Mouse (Mus musculus) forebrain, embryonic 11.5 days (tissue): Measurements from ENCODE around the gene Wwc2. TPM values are rescaled to one million over a fixed set of nuclear protein-coding genes. Genes with fewer than 3 reads are reported as not detected.

Source experiments
- ATAC-seq: fragments of 200-750 bp; cut with Nextera tagmentation; replicated peaks from 2 replicates; pipeline ENCODE4 v1.8.0; 2017; ENCODE audit warnings: moderate TSS enrichment; ENCODE audit not compliant: low FRiP score
- DNase-seq: peaks from one replicate; pipeline ENCODE4 v3.0.0-alpha.2; 2017; ENCODE audit warnings: low spot score
- H3K27ac ChIP-seq: fragments of 300-500 bp; sonication (generic); 2 replicates; pipeline ENCODE4 v1.5.1; 2014; ENCODE audit warnings: low read depth, low read length
- H3K27me3 ChIP-seq: fragments of 300-500 bp; sonication (generic); 2 replicates; pipeline ENCODE4 v1.6.1; 2014; ENCODE audit warnings: mild to moderate bottlenecking, low read length, mixed read lengths; ENCODE audit not compliant: control insufficient read depth, insufficient read depth
- H3K36me3 ChIP-seq: fragments of 300-500 bp; sonication (generic); 2 replicates; pipeline ENCODE4 v1.6.1; 2014; ENCODE audit warnings: mild to moderate bottlenecking, low read length, moderate library complexity, mixed read lengths; ENCODE audit not compliant: control insufficient read depth, insufficient read depth
- H3K4me1 ChIP-seq: fragments of 300-500 bp; sonication (generic); replicated peaks from 2 replicates; pipeline ENCODE4 v1.6.1; 2014; ENCODE audit warnings: low read length, mixed read lengths; ENCODE audit not compliant: control insufficient read depth, insufficient read depth
- H3K4me2 ChIP-seq: fragments of 300-500 bp; sonication (generic); 2 replicates; pipeline ENCODE4 v1.6.1; 2014; ENCODE audit warnings: low read depth, mild to moderate bottlenecking, low read length, moderate library complexity, mixed read lengths; ENCODE audit not compliant: severe bottlenecking
- H3K4me3 ChIP-seq: fragments of 300-500 bp; sonication (generic); 2 replicates; pipeline ENCODE4 v1.5.1; 2014; ENCODE audit warnings: low read depth, low read length
- H3K9ac ChIP-seq: fragments of 300-500 bp; sonication (generic); 2 replicates; pipeline ENCODE4 v1.6.1; 2014; ENCODE audit warnings: low read length
- H3K9me3 ChIP-seq: fragments of 300-500 bp; sonication (generic); 2 replicates; pipeline ENCODE4 v1.6.1; 2016; ENCODE audit warnings: low read length, mixed read lengths; ENCODE audit not compliant: control insufficient read depth
- WGBS: fragments of 180-500 bp; shearing (Covaris S2); extraction: QIAGEN DNeasy Blood & Tissue Kit; methylation state at CpG from one replicate; pipeline ENCODE4 v1.1.7; 2014; 5-methylcytosine and 5-hydroxymethylcytosine counted together
- polyA plus RNA-seq: library from polyadenylated mRNA; unstranded; fragments of >200 nt; fragmentation: Nextera tagmentation; extraction: Ambion mirVana; gene quantifications from 2 replicates; pipeline ENCODE4 v1.2.1, GENCODE M21; 2014

Wwc2 gene
- polyA plus RNA-seq, 1 experiment from 2014 or later, result 9.4 TPM

GRCm38 (mm10) chr8:47970576-47970975, 20.1 kb downstream of the Wwc2 start:
- DNase-seq, result no peak
- peaks cover 10% of the 10 kb centered on the region; the same call in 1 of the 2 replicates for H3K4me1 ChIP-seq
- H3K27me3 ChIP-seq, result no peaks in the 10 kb centered on the region
- H3K36me3 ChIP-seq, result no peaks in the 10 kb centered on the region
- no peak overlapping the region for H3K4me2 ChIP-seq
- no peak for ATAC-seq
- no peaks in the 10 kb centered on the region for H3K9me3 ChIP-seq
- H3K9ac ChIP-seq, result no peak overlapping the region
- no peak overlapping the region for H3K4me3 ChIP-seq
- no peak overlapping the region for H3K27ac ChIP-seq
- 85% methylated on average over 5 of the region's 5 CpGs for WGBS

GRCm38 (mm10) chr8:47967045-47967920, 23.4 kb downstream of the Wwc2 start:
- Histone ChIP-seq H3K9me3 (no peaks in the 10 kb centered on the region), H3K9ac (no peak overlapping the region), H3K4me1 (no peaks in the 10 kb centered on the region), H3K4me3 (no peak overlapping the region), H3K36me3 (no peaks in the 10 kb centered on the region), H3K27me3 (no peaks in the 10 kb centered on the region), H3K27ac (no peak overlapping the region), H3K4me2 (no peak overlapping the region)
- WGBS, result 73% methylated on average over 20 of the region's 20 CpGs
- ATAC-seq (no peak), DNase-seq (no peak)

- ATAC-seq, result no peak
- WGBS, result 70% methylated on average over 4 of the region's 4 CpGs
Observed at GRCm38 (mm10) chr8:47962484-47962883, 28.2 kb downstream of the Wwc2 start.

GRCm38 (mm10) chr8:47962005-47962404, 28.7 kb downstream of the Wwc2 start:
- Histone ChIP-seq H3K27ac (no peak overlapping the region), H3K9me3 (no peaks in the 10 kb centered on the region), H3K4me3 (no peak overlapping the region), H3K9ac (no peak overlapping the region), H3K27me3 (no peaks in the 10 kb centered on the region), H3K4me1 (no peaks in the 10 kb centered on the region), H3K4me2 (no peak overlapping the region), H3K36me3 (no peaks in the 10 kb centered on the region)
- WGBS, result 84% methylated on average over 6 of the region's 6 CpGs
- DNase-seq (no peak), ATAC-seq (no peak)

More at GRCm38 (mm10) chr8:47962484-47962883, 28.2 kb downstream of the Wwc2 start:
- Histone ChIP-seq H3K4me1 (no peaks in the 10 kb centered on the region), H3K9ac (no peak overlapping the region), H3K4me2 (no peak overlapping the region), H3K27ac (no peak overlapping the region), H3K4me3 (no peak overlapping the region), H3K27me3 (no peaks in the 10 kb centered on the region), H3K9me3 (no peaks in the 10 kb centered on the region), H3K36me3 (no peaks in the 10 kb centered on the region)
- DNase-seq, result no peak

GRCm38 (mm10) chr8:47957560-47957959, 33.2 kb downstream of the Wwc2 start:
- H3K27ac ChIP-seq, result no peak overlapping the region
- no peak for ATAC-seq
- DNase-seq, result no peak
- no peak overlapping the region for H3K4me2 ChIP-seq
- no peaks in the 10 kb centered on the region for H3K27me3 ChIP-seq
- no peaks in the 10 kb centered on the region for H3K4me1 ChIP-seq
- H3K9me3 ChIP-seq, result no peaks in the 10 kb centered on the region
- H3K9ac ChIP-seq, result no peak overlapping the region
- 94% methylated on average over 4 of the region's 4 CpGs for WGBS
- no peaks in the 10 kb centered on the region for H3K36me3 ChIP-seq
- H3K4me3 ChIP-seq, result no peak overlapping the region

- Histone ChIP-seq H3K9ac (no peak overlapping the region), H3K27me3 (no peaks in the 10 kb centered on the region), H3K4me2 (no peak overlapping the region), H3K4me1 (no peaks in the 10 kb centered on the region), H3K4me3 (no peak overlapping the region), H3K36me3 (no peaks in the 10 kb centered on the region), H3K27ac (no peak overlapping the region), H3K9me3 (no peaks in the 10 kb centered on the region)
- ATAC-seq (no peak), DNase-seq (no peak)
- 82% methylated on average over 7 of the region's 7 CpGs for WGBS
Observed at GRCm38 (mm10) chr8:47951380-47951932, 39.3 kb downstream of the Wwc2 start.

- Histone ChIP-seq H3K36me3 (no peaks in the 10 kb centered on the region), H3K4me3 (no peak overlapping the region), H3K27me3 (no peaks in the 10 kb centered on the region), H3K4me1 (no peaks in the 10 kb centered on the region), H3K9me3 (no peaks in the 10 kb centered on the region), H3K9ac (no peak overlapping the region), H3K27ac (no peak overlapping the region), H3K4me2 (no peak overlapping the region)
- no peak for DNase-seq
- WGBS, result 90% methylated on average over 4 of the region's 4 CpGs
- no peak for ATAC-seq
Observed at GRCm38 (mm10) chr8:47948836-47949235, 41.9 kb downstream of the Wwc2 start.

- DNase-seq, result no peak
- ATAC-seq, result no peak
- Histone ChIP-seq H3K9ac (no peak overlapping the region), H3K9me3 (no peaks in the 10 kb centered on the region), H3K4me1 (no peaks in the 10 kb centered on the region), H3K4me2 (no peak overlapping the region), H3K4me3 (no peak overlapping the region), H3K27ac (no peak overlapping the region), H3K27me3 (no peaks in the 10 kb centered on the region), H3K36me3 (no peaks in the 10 kb centered on the region)
- 74% methylated on average over 19 of the region's 19 CpGs for WGBS
Observed at GRCm38 (mm10) chr8:47947672-47948618, 42.8 kb downstream of the Wwc2 start.
